9 mouse cellular contexts compared by ENCODE assay signal in the genomic region with DNA sequence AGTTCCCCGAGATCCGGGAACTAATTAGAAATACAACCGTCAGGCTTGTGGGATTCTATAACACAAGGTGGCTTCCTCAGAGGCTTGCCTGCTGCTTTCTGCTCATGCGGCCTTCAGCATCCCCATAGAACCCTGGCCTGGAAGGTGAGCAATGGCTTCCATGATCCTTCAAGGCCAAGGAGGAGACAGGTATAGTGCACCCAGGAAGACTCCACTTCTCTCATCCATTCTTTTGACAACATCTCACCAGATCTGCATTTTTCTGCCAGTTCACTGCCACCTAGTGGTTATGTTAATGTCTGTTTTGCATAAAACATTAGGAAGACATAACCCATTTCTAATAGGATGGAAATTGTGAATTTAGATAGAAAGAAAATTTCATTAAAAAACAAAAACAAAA.
DNase-seq lines count a peak whose midpoint lies in the region; ATAC-seq and TF ChIP-seq lines count a peak whose summit lies in the region.
"Had no signal": no experiment of that assay in that cellular context is flagged by ENCODE, and none has a peak within 500 bp of the region (broad histone marks: within the 10 kb centered on the region; RNA-seq: fewer than 3 reads in every experiment).

No protein-coding gene starts in this region.

- ATAC-seq in forebrain, embryonic 11.5 days (replicated peaks; ENCODE audit: low FRiP score): peak; percentile 39; the same call in 1 of the 2 replicates
- ATAC-seq in forebrain, embryonic 15.5 days (replicated peaks): no peak; the same call in 1 of the 2 replicates
- no peak for ATAC-seq in heart, postnatal 0 days (ENCODE audit: insufficient read depth, low read depth)
- ATAC-seq in megakaryocyte progenitor cell, adult 5-6 weeks (replicated peaks; ENCODE audit: poor library complexity): peak; percentile 69

- H3K27ac ChIP-seq in forebrain, embryonic 11.5 days (ENCODE audit: low read depth, low read length): no peak overlapping the region
- H3K27ac ChIP-seq in forebrain, embryonic 15.5 days (replicated peaks): no peak overlapping the region
- no peak overlapping the region for H3K27ac ChIP-seq in heart, postnatal 0 days (ENCODE audit: low read depth)
- H3K27ac ChIP-seq: neural tube, embryonic 13.5 days had no signal

- H3K27me3 ChIP-seq in forebrain, embryonic 11.5 days (ENCODE audit: control insufficient read depth, insufficient read depth, low read length): no peaks in the 10 kb centered on the region
- no peaks in the 10 kb centered on the region for H3K27me3 ChIP-seq in forebrain, embryonic 15.5 days
- H3K27me3 ChIP-seq in heart, postnatal 0 days (ENCODE audit: control insufficient read depth, insufficient read depth, low read length): no peaks in the 10 kb centered on the region
- H3K27me3 ChIP-seq: neural tube, embryonic 13.5 days had no signal

- no peak for TF ChIP-seq CTCF in lung, adult 2 months (IDR thresholded peaks at IDR 0.05; ENCODE audit: insufficient read depth, low read length)
- TF ChIP-seq CTCF in heart, postnatal 0 days (IDR thresholded peaks at IDR 0.05; ENCODE audit: low read depth): peak; percentile 76

- no peak overlapping the region for H3K4me2 ChIP-seq in forebrain, embryonic 11.5 days (ENCODE audit: low read depth, low read length, severe bottlenecking)
- no peak overlapping the region for H3K4me2 ChIP-seq in forebrain, embryonic 15.5 days (replicated peaks)
- no peak overlapping the region for H3K4me2 ChIP-seq in heart, postnatal 0 days (ENCODE audit: low read depth, low read length)
- H3K4me2 ChIP-seq: neural tube, embryonic 13.5 days had no signal

- no peak for TF ChIP-seq POLR2A in lung, adult 2 months (IDR thresholded peaks at IDR 0.05; ENCODE audit: borderline replicate concordance, extremely low read depth, low read depth, low read length)

- 72% methylated on average over 4 of the region's 4 CpGs for WGBS in forebrain, embryonic 11.5 days
- WGBS in forebrain, embryonic 15.5 days: 74% methylated on average over 4 of the region's 4 CpGs
- 43% methylated on average over 4 of the region's 4 CpGs for WGBS in lung, adult 2 months
- 66% methylated on average over 4 of the region's 4 CpGs for WGBS in heart, postnatal 0 days

- H3K9me3 ChIP-seq in forebrain, embryonic 11.5 days (ENCODE audit: control insufficient read depth, low read length): no peaks in the 10 kb centered on the region
- H3K9me3 ChIP-seq in forebrain, embryonic 15.5 days: no peaks in the 10 kb centered on the region
- H3K9me3 ChIP-seq in heart, postnatal 0 days (replicated peaks; ENCODE audit: control insufficient read depth, low read length): no peaks in the 10 kb centered on the region
- H3K9me3 ChIP-seq: neural tube, embryonic 13.5 days had no signal

- no peaks in the 10 kb centered on the region for H3K36me3 ChIP-seq in forebrain, embryonic 11.5 days (ENCODE audit: control insufficient read depth, insufficient read depth, low read length)
- H3K36me3 ChIP-seq in forebrain, embryonic 15.5 days: no peaks in the 10 kb centered on the region
- H3K36me3 ChIP-seq in heart, postnatal 0 days (replicated peaks; ENCODE audit: control insufficient read depth, insufficient read depth, low read length): no peaks in the 10 kb centered on the region
- H3K36me3 ChIP-seq: neural tube, embryonic 13.5 days had no signal

- DNase-seq in forebrain, embryonic 11.5 days (ENCODE audit: low spot score): no peak
- DNase-seq in lung, adult 2 months: peak; percentile 24
- DNase-seq in lung, adult 18-20 months: no peak
- peak; percentile 49 for DNase-seq in heart, postnatal 0 days (ENCODE audit: low spot score)
- no peak for DNase-seq in thymus, postnatal 14 days
- DNase-seq in spleen, postnatal 10 days (ENCODE audit: low spot score in 2 of 2): no peak

- no peaks in the 10 kb centered on the region for H3K4me1 ChIP-seq in forebrain, embryonic 11.5 days (replicated peaks; ENCODE audit: control insufficient read depth, insufficient read depth, low read length)
- 0 out of 2 replicates have a peak, but pooled peaks cover 7% of the 10 kb centered on the region for H3K4me1 ChIP-seq in forebrain, embryonic 15.5 days
- H3K4me1 ChIP-seq in lung, adult 2 months (ENCODE audit: control insufficient read depth, insufficient read depth, low read length): peaks cover 2% of the 10 kb centered on the region
- H3K4me1 ChIP-seq in heart, postnatal 0 days (ENCODE audit: control insufficient read depth, insufficient read depth): no peaks in the 10 kb centered on the region

- TF ChIP-seq EP300 in heart, postnatal 0 days (IDR thresholded peaks at IDR 0.05; ENCODE audit: low read depth): no peak

- no peak overlapping the region for H3K9ac ChIP-seq in forebrain, embryonic 11.5 days (ENCODE audit: low read length)
- H3K9ac ChIP-seq in forebrain, embryonic 15.5 days (replicated peaks): no peak overlapping the region
- no peak overlapping the region for H3K9ac ChIP-seq in heart, postnatal 0 days (replicated peaks; ENCODE audit: low read depth, low read length)
- H3K9ac ChIP-seq: neural tube, embryonic 13.5 days had no signal

- no peak overlapping the region for H3K4me3 ChIP-seq in forebrain, embryonic 11.5 days (ENCODE audit: low read depth, low read length)
- H3K4me3 ChIP-seq in forebrain, embryonic 15.5 days: no peak overlapping the region
- H3K4me3 ChIP-seq in lung, adult 2 months (replicated peaks; ENCODE audit: extremely low read depth, low read depth, low read length): no peak overlapping the region
- H3K4me3 ChIP-seq in heart, postnatal 0 days (ENCODE audit: low read depth, low read length): no peak overlapping the region
- H3K4me3 ChIP-seq: neural tube, embryonic 13.5 days had no signal

Comparison
In these comparisons a context has a peak if more than half of its experiments do, and no peak if none do; other contexts are left out.
1. ATAC-seq: peak in forebrain, embryonic 11.5 days (single experiment) and megakaryocyte progenitor cell, adult 5-6 weeks (single experiment); none in forebrain, embryonic 15.5 days (single experiment) and heart, postnatal 0 days (single experiment).
2. DNase-seq: peak in lung, adult 2 months (single experiment) and heart, postnatal 0 days (single experiment); none in forebrain, embryonic 11.5 days (single experiment), lung, adult 18-20 months (0 of 2), thymus, postnatal 14 days (single experiment) and spleen, postnatal 10 days (0 of 2).